Mouse (Mus musculus) layer of hippocampus, adult 2 months (tissue): ENCODE measurements around the gene Adck1. TPM values are rescaled to one million over a fixed set of nuclear protein-coding genes. Genes with fewer than 3 reads are reported as not detected.

Source experiments
- DNase-seq, 2 experiments: peaks; one replicate each; pipeline ENCODE4 v3.0.0; 2022; ENCODE audit warnings: low spot score in 2 of 2
- H3K27ac ChIP-seq: fragments of 200-600 bp; 2 replicates; pipeline ENCODE4 v1.8.1; 2022
- H3K4me3 ChIP-seq: fragments of 200-600 bp; 2 replicates; pipeline ENCODE4 v1.8.1; 2022; ENCODE audit warnings: mild to moderate bottlenecking
- CTCF ChIP-seq: fragments of 200-600 bp; conservative IDR thresholded peaks from 2 replicates; pipeline ENCODE4 v1.8.1; 2022; ENCODE audit warnings: antibody characterized with exemption, mild to moderate bottlenecking, moderate library complexity
- total RNA-seq, 2 experiments: library from RNA; stranded (reverse); gene quantifications; 2 replicates each; pipeline ENCODE4 v1.2.3; 2021

The Adck1 gene
- total RNA-seq, 2 experiments from 2014 or later = 32.3 to 32.4 TPM

DNA sequence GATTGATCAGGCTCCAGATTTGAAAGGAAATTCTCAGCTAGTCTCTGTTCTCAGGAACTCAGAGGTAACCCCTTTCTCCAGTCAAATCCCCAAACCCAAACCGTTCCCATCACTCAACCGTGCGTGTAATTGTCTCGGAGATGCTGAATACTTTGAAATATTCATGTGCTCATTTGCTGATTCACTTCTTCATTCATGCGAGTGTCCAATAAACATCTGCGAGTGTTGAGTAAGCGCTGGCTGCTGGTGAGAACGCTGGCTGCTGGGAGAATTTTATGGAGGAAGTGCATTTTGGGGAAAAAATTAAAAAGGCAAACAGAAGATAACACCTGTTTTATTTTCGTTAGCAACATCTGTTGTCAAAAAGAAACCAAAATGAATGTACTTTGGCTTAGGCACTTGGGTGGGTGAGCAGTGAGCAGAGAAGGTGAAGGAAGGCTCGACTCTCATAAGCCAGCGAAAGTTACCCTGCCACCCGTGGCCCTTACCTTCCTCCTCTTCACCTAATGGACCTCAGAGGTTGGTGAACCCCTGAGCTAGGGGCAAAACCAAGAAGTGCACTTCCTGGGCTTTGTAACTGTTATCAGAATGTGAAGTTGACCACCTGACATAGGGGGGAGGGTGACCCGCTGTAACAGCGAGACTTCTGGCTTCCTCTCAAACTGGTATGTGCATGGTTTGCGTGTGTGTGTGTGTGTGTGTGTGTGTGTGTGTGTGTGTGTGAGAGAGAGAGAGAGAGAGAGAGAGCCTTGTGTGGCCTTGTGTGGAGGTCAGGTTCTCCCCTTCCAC is 76.8 kb downstream of the Adck1 start:
- no peak overlapping the region; the same call in 1 of the 2 replicates for H3K27ac ChIP-seq
- no peak overlapping the region for H3K4me3 ChIP-seq
- DNase-seq = no peak
- no peak for TF ChIP-seq CTCF

DNA sequence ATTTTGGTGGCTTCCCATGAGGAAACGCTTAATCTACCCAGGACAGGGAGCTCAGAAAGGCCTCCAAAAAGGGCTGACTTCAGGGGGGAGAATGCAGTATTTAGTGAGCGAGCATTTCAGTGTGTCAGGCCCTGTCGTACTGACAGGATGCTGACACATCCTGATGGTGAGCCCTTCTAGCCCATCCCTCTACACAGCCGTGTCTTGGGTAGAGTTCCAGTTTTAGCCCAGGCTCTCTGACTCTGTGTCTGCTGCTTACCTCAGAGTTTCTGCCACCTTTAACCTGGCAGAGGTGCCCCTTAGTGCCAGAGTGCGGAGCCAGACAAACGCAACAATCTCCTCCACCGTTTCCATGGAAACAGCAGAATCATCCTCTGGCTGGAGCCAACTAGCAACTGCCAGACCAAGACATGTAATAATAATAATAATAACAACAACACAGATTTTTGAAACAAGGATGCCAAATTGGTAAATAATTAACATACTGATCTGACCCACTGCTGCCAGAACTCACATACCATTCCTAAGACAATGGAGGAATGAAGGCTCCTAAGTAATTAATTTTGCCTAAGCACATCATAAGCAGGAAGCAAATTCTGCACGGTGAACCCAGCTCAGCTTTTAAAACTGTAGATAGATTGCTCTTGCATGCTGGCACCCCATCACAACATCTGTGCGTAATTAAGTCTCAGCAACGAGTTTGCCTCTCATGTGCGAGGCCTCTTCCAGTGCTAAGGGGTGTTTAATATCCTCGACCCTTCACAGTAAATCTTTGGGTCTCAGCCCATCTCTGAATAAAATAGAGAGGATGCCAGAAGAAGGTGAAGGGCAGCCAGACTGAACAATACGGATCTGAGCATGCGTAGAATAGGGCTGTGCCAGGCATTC is 81.8 kb downstream of the Adck1 start:
- peak overlapping the region; percentile 56 for H3K27ac ChIP-seq
- TF ChIP-seq CTCF = no peak
- H3K4me3 ChIP-seq = no peak overlapping the region
- no peak for DNase-seq

DNA sequence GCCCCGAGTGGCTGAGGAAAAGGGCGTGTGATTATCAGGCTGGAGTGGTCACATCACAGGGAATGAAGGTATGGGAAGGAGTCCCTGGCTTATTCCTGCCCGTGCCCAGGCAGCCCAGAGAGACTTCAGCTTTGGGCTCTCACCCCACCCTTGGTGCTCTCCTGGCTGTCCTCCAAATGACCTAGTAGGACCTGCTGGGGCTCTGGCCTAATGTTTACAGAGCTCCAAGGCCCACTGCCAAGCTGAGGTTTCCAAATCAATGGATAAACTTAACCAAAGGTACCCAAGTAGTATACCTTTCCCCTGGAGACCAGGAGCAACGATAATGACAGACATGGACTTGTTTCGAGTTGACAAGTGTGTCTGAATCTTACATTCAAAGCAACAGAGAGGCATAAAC is 83.7 kb downstream of the Adck1 start:
- H3K27ac ChIP-seq = no peak overlapping the region
- H3K4me3 ChIP-seq = no peak overlapping the region
- no peak for DNase-seq
- TF ChIP-seq CTCF = no peak

DNA sequence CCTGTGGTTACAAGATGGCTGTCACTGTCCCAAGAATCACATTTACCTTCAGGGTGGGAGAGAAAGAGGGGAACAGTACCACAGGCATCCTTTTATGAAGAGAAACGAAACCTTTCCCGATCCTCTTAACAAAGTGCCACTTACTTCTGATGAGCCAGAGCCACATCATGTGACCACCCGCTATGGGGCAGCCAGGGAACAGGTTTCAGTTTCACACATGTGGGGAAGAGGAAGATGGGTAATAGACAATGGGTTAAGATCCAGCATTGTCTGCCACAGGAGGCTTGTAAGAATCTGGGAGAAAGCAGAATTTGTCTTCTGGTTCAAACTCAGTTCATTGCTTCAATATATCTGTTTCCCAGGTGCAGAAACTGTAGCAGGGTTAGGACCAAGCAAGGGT is 85.1 kb downstream of the Adck1 start:
- H3K4me3 ChIP-seq = no peak overlapping the region
- no peak for TF ChIP-seq CTCF
- no peak for DNase-seq

DNA sequence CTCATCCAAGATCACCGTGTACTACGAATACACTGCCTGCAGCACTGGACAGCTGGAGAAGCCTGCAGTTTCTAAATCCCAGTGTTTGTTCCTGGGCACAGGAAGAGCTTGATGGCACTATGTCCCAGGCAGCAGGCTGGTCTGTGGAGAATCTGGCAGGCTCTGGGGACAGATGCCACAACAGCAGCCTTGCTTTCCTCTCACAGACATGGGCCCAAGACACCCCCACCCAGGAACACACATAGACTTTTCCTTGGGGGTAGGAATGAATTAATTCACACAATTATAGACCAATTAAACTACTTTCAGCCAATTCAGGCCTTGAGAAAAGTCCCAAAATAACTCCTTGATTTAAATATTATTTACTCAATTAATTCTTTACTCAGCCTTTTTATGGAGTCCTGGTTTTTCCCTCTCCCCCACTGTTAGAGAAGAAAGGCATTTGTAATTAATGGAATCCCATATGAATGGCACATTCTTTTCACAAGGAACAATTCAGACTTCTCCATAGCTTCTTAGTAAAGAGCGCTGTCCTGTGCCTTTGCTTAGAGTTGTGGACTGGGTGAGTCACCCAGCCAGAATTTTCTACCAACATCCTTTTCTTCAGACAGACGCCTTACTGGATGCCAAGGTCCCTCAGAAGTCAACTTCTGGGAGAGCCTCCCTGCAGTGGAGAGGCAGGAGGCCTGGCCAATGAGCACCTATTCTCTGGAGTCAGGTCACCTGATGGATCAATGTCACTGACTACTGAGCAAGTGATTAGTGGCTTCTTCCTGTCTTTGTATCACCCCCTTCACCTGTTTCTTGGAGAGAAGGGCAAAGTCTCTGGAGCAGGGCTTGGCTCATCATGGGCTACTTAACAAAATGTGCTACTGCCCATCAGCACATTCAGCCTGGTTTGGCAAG is 90.6 kb downstream of the Adck1 start:
- no peak for TF ChIP-seq CTCF
- DNase-seq = no peak
- Histone ChIP-seq H3K4me3 (no peak overlapping the region), H3K27ac (no peak overlapping the region)

More for the DNA sequence above, 85.1 kb downstream of the Adck1 start:
- no peak overlapping the region for H3K27ac ChIP-seq

DNA sequence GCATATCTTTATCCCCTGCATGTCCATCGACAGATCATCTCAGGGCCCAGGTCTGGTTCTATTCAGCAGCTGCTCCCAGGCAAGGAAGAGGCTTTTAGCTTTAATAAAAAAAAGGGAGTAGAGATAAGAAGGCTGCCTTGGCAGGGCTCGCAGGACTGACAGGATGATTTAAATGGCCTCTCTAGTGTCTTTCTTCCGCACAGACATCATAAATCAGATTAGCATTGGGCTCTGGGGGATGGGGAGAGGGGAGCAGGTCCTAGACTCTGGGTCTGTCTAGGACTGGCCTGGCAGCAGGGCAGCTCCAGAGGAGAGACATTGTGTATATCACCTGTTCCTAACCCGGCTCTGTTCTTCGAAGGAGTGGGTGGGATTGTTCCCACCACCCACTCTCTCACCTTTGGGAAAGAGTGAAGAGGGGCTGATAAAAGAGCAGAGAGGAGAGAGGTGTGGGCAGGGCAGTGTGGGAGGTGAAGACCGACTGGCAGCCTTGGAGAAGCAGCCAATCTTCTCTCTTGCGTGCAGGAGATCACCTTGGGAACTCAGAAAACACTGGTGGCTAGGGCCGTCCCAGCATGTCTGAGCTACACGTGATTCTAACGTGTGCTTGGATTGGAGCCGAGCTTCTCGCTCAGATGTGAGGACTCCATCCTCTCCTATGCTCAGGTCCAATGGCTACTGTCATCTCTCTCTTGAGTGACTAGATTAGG is 94.5 kb downstream of the Adck1 start:
- no peak for TF ChIP-seq CTCF
- no peak for DNase-seq
- Histone ChIP-seq H3K4me3 (no peak overlapping the region), H3K27ac (no peak overlapping the region)

DNA sequence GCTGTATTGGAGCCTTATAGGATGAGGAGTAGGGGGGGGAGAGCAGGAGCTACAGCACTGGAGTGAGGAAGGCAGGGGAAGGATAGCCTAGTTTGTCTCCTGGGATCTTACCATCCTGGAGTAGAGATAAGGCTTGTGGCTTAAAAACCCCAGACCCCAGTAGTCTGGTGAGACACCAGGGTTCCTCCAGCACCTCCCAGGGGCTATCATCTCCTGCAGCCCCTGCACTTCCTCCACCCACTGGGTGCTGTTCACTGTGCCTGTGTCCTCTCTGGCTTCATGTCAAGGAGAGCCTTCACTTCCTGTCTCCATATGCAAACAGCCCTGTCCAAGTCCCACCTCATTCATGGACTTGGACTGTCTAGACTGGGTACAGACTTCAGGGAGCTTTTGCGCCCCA is 96.7 kb downstream of the Adck1 start:
- no peak for DNase-seq
- no peak overlapping the region for H3K27ac ChIP-seq
- no peak for TF ChIP-seq CTCF

DNA sequence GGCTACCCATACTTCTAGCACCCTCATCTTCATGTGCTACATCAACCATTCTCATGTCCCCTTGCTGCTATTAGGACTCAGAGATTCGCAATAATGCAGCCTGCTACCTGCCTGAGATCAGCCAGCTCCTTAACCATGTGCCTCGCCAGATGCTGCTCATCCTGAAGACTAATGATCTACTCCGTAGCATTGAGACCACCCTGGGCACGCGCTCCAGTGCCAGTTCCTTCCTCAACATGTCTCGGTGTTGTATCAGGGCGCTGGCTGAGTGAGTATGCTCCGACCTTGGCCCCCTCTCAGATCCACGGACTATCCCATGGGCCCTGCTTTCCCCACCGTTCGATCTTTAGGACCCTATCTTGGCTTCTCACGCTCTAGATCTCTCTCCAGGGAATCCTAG is 98.6 kb downstream of the Adck1 start:
- TF ChIP-seq CTCF = no peak
- Histone ChIP-seq H3K4me3 (no peak overlapping the region), H3K27ac (no peak overlapping the region)
- no peak for DNase-seq

More for the DNA sequence above, 96.7 kb downstream of the Adck1 start:
- no peak overlapping the region for H3K4me3 ChIP-seq

DNA sequence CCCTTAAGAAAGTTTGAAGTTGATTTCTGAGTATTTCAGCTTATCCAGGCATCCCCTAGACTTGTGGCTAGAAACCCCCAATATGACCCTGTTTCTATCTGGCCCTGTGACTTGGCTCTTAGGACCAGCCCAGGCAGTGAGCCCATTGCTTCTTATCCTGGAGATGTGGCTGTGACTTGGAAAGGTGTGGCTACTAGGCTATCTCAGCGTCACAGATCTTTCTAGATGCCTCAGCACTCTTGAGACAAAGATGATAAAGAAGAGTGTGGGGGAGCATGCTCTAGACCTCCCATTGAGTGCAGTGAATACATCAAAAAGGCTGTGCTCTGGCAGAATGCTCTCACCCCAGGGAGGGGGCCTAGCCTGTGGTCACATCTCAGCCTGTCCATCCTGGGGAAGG is 99.1 kb downstream of the Adck1 start:
- Histone ChIP-seq H3K27ac (no peak overlapping the region), H3K4me3 (no peak overlapping the region)
- no peak for TF ChIP-seq CTCF
- DNase-seq = no peak

DNA sequence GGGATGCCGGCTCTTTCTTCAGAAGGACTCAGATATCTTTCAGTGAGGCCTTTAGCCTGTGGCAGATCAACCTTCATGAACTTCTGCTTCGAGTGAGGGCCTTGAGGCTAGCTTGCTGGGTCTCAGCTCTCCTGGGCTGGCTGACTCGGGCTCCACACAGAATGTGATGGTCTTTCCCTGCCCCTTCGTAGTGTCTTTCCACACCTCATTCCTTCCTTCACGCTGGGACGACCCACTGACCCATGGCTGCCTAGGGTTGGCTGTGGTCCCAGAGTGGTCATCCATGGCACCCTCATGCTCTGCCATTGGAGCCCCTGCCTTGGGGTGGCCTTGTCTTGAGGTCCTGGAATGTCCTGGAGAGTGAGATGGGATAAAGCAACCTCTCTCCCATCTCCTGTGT is 100.7 kb downstream of the Adck1 start:
- no peak for TF ChIP-seq CTCF
- DNase-seq = no peak
- H3K4me3 ChIP-seq = no peak overlapping the region
- no peak overlapping the region for H3K27ac ChIP-seq

DNA sequence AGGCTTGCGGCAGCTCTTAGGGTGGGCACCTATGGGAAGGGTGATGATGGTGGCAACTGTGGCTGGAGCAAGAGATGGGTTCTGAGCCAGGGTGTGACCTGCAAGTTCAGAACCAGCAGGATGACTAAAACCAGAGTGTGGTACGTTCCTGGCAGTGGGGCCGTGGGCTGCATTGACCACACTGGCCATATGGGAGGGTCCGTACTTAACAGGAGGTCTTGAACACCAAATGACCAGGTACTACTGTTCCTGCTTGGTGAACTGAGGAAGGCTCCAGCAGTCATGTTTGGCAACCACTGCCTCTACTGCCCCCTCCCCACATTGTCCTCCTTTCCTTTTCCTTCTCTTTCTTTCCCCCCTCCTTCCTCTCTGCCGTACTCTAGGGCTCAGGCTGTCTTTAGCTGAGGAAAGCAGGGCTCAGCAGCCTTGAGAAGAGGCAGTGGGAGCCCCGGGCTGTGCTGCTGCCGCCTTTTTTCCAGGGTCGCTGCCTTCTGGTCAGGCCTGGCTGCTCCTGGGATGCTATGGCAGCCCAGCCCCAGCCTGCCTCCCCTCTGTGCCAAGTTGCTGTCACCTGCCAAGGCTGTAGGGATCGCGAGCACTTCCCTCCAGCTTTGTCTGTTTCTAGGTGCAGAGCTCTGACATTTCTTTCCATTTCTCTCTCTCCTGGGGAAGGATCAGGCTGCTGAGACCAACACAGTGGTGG is 103.4 kb downstream of the Adck1 start:
- no peak for TF ChIP-seq CTCF
- Histone ChIP-seq H3K27ac (no peak overlapping the region), H3K4me3 (no peak overlapping the region)
- no peak for DNase-seq
